Mouse (Mus musculus) heart, adult 18-20 months (tissue): ENCODE data around the gene Nf1. TPM values are rescaled to one million over a fixed set of nuclear protein-coding genes. Genes with fewer than 3 reads are reported as not detected.
A peak's percentile ranks its signal among the peaks of the same experiment; 100 is the strongest.

ENCODE experiments used
- DNase-seq, 2 experiments: peaks; one replicate each; pipeline ENCODE4 v3.0.0; 2021 to 2022; ENCODE audit warnings: mixed read lengths in 1 of 2
- total RNA-seq, 2 experiments: library from RNA; stranded (reverse); gene quantifications; 2 replicates each; pipeline ENCODE4 v1.2.3; 2021

Nf1 gene
- total RNA-seq, 2 experiments from 2014 or later, result 31.3 to 33.6 TPM

DNA sequence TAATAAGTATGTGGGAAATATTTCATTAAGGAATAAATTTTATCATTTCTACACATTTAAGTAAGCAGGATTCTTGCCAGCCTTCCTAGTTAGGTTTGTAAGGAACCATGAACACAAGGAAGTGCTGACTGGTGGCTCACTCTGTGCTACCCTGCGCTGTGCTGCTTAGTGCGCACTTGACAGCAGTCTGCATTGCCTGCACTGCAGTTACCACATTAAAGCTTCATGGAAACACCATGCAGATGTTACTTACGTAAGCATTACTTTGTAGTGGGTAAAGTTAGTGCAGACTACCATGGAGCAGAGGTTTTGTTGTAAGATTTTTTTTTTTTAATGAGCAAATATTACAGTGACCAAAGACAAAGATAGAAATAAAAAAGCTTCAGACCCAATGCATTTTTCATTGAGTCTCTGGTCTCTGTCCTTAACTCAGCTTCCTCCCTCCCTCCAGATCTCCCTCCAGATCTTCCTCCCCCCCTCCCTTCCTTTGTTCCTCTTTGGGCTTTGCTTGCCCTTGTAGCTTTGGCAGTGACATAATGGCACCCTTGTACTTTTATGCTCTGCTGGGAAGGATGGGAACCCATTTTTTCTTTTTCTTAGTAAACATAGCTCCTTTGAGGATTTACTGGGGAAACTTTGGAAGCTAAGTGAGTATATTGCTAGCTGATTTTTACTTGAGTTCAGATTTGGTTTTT is 121.4 kb downstream of the Nf1 start:
- no peak for DNase-seq

DNA sequence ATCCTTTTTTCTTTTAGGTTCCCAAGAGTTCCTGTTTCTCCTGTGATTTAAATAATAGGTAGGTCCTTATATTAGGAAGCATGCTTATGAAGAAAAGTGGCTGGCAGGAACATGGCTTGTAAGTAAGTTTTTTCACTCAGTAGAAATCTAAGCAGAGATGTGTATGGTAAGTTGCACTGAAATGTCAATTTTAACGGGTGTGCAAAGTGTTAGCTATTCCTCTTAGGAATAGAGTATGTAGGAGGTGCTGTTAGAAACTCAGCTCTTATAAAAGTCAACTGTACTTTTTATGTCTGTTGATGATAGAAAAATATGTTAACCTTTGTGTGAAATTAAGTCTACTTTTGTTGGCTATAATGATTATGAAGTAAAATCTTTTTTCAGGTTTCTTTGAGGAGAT is 128.6 kb downstream of the Nf1 start:
- DNase-seq, result no peak

DNA sequence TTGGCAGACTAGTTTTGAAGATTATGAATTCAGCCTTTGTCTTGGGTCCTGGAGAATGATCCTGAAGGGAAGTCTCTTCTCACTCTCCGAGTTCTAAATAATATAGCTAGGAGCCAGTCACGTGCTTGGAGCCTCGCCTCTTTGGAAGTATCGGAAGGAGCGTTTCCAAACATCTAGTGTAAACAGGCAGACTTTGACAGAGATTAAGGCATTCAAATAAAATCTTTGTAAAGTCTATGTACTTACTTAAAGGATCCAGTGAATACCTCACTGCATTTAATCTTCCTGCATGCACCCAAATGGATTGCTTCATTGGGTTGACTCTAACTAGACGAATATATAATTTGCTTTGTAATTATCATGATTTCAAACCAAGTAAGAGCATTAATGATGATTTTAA is 143.9 kb downstream of the Nf1 start:
- DNase-seq, result no peak

DNA sequence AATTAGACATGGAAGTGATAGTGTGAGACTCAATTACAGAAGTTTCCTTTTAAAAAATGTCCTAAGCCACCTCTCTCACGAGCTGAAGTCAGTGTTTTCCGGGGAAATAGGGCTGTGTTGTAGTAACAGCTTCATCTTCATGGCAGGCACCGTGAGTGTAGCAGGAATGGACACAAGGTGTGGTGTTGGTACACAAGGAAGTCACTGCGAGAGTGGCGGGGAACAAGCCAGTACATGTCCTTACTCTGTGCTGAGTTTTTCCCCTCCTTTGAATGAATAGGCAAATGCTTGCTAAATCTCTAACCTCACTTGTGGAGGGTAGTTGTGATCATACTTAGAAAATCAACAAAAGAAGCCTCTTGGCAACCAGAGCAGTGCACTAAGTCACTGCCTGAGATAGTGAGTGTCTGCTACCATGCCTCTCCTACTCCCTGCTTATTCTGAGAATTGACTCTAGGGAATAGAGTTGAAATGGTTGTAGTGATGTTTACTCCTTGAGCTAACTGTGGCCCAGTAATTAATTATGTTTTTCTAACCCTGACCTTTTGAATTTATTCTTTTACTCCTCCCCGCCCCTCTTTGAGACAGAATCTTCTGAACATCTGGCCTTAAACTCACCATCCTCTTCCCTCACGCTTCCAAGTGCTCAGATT is 144.5 kb downstream of the Nf1 start:
- DNase-seq, result no peak

DNA sequence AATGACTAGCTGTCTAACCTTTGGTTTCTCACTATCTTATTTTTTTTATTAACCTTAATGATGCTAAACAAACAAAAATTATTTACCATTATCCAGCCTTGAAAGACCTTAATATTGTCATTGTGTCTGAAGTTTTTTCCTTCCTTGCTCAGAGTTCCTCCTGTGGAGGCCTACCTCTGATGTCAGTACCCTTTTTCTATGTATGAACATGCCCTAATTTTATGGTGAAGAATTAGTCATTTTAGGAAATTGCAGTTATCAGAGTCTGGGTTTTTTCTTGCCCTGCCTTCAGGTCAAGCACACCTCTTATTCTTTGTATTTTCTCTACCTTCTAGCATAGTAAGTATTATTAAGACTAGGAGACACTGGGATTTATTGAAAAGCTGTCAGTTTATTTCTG is 145.2 kb downstream of the Nf1 start:
- DNase-seq, result no peak

GRCm38 (mm10) chr11:79494976-79495800 is 155.7 kb downstream of the Nf1 start:
- DNase-seq, result peak; percentile 20 to 22

DNA sequence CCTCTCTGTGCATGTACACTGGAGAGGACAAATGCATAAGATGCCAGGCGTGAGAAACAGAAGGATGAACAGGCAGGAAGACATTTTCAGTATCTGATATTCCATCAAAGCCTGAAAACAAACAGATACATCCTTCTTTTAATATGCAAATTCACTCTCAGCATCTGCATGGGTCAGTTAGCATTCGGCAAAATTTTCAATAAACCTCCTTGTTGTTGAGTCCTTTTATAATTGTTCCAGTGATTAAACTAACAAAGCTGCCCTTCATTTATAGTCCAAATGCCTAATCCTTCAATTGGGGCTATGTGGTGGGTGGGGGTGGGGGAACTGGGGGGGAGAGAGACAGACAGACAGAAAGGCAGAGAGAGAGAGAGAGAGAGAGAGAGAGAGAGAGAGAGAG is 163.4 kb downstream of the Nf1 start:
- no peak for DNase-seq

DNA sequence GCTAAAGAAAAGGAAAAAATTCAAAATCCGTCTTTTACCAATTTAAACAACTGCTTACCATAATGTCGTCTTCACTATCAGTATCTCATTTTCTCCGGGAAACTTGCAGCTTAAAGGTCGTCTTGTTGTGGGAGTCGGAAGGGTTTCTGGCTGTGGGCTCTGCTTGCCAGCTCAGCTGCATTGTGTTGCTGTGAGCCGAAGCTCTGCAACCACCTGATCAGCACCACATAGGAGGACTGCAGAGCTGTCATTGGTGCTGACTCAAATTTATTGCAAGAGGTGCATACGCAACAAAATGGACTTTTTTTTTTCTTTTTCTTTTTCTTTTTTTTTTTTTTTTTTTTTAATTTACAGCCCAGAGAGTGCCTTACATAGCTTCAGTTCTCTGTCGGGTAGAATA is 164.4 kb downstream of the Nf1 start, which contains the start of gene Omg:
Gene Omg, minus strand, starts transcription at position 240 of the 400 bp plus-strand sequence.
- no peak for DNase-seq

DNA sequence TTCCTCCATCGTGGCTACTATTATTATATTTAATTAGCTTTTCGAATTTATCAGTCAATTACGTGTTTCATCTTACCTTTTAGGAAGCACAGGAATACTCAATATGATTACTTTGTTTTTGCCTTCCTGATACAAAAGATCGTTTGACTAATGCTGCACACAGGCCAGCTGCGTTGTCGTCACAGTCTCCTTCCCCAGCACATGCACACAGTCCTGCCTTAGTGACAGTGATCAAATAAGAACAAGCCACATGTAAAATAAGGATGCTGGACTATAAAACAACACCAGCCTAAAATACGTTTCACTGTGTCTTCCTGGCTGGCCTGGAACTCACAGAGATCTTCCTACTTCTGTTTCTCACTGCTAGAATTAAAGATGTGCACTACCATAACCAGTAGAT is 165.0 kb downstream of the Nf1 start:
- no peak for DNase-seq

DNA sequence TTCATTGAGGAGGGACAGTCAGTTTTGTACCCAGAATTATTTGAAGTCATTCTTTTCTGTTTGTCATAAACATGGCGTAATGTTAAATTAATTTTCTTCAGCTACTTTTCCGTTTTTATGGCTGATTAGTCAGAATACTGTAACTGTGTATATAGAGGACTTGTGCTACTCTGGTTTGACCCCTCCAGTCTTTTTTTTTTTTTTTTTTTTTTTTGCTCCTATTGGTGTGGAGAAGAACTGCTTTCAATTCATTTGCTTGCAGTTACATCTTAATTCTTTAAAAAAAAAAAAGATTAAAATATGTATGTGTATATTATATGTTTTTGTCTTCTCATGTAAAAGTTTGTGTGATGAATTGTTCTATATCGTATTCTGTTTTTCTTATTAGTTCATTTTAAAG is 172.5 kb downstream of the Nf1 start:
- no peak for DNase-seq

DNA sequence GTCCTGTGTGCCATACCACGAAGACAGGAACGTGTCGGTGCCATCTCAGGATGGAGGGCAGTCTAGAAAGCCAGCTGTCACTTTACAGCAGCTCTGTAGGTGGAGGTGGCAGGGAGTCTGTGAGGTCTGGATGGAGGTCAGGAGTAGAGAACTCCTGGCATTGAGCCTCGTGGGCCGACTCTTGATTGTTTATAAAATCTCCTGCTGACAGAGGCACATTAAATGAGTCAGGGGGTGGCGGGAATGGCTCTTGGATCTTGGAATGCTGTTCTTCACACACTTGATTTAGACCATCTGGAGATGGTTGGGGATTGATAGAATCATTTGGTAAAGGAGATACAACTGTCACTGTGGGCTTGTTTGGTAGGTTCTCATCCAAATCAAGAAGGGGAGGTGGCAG is 175.8 kb downstream of the Nf1 start:
- DNase-seq, result no peak

- DNase-seq, result no peak
Measured at GRCm38 (mm10) chr11:79515798-79516197, 176.3 kb downstream of the Nf1 start.

GRCm38 (mm10) chr11:79519299-79519698 is 179.8 kb downstream of the Nf1 start:
- no peak for DNase-seq

DNA sequence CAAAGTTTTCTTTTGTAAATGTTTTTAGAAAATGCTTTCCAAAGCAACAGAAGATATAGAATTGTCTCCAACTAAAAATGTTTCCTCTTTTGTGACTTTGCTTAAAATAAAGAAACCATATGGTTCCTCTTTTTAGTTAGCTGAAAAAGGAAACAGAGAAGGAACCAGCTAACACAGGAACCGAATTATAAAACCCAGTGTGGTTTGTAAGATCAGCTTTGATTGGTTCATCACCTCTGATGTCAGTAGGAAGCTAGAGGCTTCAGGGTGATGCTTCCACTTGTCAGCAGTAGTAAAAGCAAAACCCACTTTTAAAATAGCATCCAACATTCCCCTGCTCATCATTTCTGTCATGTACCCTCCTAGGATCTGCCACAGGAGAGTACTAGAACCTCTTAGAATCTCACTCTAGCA is 180.4 kb downstream of the Nf1 start:
- DNase-seq, result peak in 1 of 2 experiments; percentile 63

GRCm38 (mm10) chr11:79520772-79521171 is 181.3 kb downstream of the Nf1 start:
- no peak for DNase-seq

DNA sequence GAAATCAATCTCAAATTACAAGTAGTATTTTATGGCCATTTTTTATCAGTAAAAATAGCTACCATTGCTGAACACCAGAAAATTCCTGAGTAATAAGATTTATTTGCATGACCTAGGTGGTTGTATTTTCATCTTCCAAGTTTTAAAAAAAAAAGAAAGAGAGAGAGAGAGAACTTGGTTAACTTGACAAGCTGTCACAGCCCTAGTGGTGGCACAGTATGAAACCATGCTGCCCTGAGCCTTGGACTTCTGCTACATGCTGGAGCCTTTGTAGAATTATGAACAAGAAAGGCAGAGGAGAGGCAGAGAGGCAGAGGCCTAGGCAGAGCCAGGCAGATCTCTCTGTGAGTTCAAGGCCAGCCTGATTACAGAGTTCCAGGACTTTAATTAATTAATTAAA is 182.4 kb downstream of the Nf1 start:
- DNase-seq, result no peak

DNA sequence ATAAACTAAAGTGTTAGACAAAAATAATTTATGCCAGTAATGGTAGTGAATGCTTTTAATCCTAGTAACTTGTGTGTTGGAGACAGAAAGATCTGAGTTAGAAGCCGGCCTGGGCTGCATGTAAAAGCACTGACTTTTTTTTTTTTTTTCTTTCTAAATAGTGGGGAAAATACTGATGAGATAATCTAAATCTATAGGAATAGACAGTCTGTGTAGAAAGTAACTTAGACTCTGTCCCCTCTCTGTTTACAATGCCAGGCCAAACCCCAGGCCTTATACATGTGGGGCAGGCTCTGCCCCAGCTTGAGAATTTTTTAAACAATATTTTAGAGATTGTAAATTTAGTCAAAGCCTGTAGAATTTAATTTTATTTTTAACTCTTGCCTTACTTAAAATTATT is 183.5 kb downstream of the Nf1 start:
- no peak for DNase-seq

DNA sequence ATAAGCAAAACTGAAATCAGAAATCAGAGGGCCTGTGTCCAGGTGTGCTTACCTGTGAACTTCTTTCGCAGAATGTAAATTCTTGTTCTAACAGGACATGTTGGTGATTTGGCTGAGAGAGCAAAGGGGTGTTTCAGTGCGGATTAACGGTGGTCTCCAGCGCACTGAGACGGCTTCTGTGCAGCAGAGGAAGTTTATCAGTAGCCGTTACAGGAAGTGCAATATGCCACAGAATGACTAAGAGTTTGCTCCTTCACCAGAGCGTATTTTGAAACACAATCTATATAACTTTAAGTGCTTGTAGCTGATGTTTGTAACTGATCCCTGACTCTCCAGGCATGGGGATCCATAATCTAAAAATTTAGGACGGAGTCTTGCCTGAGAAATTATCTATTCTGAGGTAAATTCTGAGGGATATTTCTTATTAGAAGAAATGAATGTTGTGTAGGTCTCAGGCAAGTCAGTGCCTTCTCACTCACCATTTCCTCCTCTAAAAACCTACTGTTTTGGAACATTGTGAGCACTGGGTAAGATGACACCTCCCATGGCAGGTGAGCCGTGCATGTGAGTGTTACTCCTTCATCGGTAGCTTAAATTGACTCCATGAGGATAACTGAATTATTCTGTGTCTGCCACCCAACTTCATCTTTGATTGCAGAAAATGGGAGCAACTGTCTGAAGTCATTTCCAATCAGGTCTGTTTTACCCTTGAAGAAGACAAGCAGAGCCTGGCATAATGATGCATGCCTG is 184.2 kb downstream of the Nf1 start, which contains the start of gene Evi2b:
Gene Evi2b, minus strand, starts transcription at position 203 of the 750 bp plus-strand sequence.
- DNase-seq, result no peak

DNA sequence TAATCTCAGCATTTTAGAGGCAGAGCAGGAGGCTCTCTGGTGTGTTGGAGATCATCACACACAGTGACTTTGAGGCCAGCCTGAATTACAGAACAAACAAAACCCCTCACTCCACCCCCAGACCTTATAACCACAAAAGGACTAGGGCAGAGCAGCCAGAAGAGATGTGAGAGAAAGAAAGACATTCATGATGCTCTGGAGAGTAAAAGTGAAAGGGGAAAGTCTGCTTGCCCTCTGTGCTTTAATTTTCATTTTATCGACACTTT is 184.8 kb downstream of the Nf1 start:
- no peak for DNase-seq

- no peak for DNase-seq
Measured at GRCm38 (mm10) chr11:79526549-79526948, 187.1 kb downstream of the Nf1 start.

DNA sequence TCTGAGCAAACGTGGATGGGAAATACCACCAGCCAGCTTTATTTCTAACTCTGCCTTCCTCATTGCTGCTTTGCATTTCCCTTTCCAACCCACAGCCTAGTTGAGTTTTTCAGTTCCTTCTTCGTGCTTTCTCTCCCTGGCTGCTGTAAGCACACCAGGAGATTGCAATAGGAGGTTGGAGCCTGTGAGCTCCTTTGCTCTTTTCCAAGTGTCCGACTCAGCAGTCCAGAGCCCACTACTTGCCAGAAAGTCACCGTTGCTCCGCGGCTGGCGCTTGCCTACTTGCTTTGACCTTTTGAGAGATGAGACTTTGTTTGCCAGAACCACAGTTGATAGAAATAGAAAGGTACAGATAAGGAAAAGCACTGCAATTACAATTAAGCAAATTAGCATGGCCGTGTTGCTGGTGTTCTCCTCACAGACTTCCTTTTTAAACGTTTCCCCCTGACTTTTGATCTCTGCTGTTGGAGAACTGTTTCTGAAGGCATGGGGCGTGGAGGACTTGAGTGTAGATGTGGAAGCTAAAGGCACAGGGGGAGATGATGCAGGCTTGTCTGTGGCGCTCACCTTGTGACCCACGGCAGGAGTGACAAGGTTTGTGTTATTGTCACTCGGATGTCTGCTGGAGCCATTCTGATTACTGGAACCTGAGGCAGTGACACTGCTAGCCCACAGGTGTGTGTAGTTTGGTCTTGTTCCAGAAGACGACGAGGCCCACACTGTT is 187.7 kb downstream of the Nf1 start:
- DNase-seq, result peak; percentile 62 to 67
